Mouse (Mus musculus) B cell, adult 2 months (primary cell): ENCODE data around the gene Pnpla2.

Experiments
- DNase-seq, 2 experiments: peaks; one replicate each; pipeline ENCODE4 v3.0.0; 2022

Gene Pnpla2

DNA sequence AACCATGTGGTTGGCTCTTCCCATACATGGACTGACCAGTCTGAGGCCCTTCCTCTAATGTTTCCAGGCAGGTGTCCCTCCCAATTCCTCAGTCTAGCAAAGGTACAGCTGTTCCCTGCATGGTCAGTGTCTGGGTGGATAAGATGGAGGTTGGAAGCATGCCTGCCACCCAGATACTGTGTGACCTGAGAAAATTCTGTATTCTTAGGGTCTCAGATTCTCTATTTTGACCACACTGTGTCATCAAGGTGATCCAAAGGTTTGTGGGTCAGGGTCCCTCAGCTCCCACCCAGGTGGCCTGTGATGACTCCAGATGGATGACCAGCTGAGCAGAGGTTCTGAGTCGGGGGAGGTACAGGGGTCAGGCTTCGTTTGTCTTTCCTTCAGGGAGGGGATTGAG, 30.2 kb downstream of the Pnpla2 start:
- DNase-seq = no peak

DNA sequence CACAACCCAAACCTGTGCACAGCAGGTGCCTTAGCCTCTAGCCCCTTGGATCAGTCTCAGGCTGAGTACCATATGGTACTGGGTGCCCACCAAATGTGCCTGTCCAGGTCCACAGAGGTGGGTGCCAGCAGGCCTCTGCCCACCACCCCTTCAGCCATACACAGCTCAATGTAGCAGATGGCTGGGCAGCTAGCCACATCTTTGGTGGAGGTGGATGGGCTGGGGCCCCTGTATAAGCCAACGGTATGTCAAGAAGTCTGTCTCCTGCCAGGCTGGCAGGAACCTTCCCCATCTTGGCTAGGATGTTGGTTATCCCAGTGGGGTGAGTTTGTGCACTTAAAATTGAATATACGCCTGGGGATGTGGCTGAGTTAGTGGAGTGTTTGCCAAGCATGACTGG, 30.6 kb downstream of the Pnpla2 start:
- DNase-seq = no peak

DNA sequence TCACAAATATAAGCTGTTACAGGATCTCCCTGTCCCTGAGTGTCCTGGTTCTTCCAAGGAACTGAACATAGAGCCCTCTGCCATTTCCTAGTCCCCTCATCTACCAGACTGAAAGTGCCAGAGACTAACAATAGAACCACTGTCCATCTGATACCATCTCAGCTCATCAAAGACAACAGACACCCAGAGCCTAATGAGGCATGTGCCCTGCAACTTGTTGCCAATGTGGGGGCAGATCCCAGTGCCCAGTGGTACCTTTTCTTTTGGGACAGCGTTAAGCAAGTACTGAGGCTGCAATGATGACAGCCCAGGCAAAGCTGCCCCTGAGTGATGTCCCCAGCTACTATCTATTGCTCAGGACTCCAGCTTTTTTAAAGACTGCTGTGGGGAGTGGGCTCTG, 31.2 kb downstream of the Pnpla2 start:
- DNase-seq = no peak

DNA sequence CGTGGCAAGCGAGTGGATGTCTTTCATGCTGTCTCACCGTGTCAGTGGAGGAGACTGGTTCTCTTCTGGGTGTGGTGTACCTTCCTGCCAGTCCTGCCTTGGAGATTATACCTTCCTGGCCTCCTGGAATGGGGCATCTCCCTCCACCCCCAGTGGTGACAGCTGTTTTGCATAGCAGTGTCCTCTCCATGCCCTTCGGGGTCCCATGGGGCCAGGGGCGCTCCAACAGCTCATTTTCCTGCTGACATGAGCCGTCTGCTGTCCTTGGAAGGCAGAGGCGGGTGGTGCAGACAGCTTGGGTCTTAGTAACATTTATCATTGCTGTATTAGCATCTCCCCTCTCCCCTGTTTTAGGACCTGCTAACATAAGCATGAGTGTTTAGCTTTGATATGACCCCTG, 32.1 kb downstream of the Pnpla2 start:
- DNase-seq = no peak

DNA sequence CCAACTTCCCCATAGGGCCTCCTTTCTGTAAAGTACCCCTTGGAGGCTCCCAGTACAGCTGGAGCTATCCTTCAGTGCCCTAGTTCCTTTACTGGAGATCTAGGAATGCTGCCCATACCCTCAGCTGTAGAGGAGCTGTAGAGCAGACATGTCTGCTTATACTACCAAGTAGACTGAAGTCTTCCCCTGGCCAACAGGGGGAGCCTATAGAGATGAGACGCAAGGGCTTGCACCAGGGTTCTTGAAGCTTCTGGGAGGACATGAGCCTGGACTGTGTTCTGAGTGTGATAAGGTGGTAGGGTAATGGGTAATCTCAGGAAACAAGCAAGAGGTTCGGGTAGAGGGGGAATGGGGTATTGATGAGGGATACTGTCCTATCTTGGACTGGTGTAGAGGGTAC, 36.2 kb downstream of the Pnpla2 start:
- peak in 1 of 2 experiments; percentile 19 for DNase-seq

DNA sequence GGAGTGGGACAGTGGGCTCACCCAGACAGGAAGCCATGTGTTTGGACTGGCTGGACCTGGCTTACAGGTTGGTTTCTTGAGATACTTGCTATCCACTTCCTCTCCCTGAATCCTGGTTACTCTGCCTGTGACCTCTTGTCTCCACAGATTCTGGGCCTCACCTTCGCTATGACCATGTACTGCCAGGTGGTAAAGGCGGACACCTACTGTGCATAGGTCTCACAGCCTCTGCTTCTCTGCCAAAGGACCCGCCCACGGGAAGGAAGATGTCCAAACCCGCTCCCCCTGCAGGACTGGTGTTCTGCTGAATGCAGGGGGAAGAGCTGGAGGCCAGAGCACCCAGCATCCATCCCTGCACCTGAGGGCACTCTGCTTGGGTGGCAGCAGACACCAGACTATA, 37.7 kb downstream of the Pnpla2 start:
- DNase-seq = no peak

DNA sequence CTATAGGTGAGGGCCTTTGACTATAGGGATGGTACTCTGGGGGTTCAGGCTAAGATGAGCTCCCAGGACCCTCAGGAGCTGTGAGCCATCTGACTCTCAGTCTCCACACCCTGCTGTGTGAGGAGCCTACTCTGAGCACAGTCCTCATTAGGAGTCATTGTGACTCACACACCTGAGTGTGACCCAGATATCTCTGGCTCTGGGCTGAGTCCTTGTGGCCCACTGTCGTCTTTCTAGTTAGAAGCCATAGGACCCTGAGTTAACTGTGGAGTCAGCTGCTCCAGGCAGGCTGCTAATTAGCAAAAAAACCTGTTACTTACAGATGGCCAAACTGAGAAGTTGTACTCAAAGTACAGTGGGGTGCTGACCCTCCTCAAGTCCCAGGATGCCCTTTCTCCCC, 38.7 kb downstream of the Pnpla2 start:
- DNase-seq = no peak

DNA sequence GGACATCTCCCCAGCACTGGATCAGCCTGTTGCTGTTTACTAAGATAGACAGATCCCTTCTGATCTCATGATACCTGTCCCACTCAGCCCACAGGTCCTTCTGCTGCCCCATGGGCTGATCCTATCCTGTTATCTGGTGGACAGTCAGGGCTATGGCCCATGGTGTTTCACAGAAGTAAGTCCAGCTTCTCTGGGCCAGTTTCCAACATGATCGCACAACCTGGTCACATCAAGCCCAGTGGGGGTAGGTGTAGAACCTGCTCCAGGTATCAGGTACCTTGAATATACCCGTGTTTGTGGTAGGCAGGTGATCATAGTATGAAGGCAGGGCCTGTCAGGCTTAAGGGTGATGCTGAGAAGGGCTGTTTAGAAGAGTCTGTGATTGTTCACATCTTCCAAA, 40.4 kb downstream of the Pnpla2 start:
- no peak for DNase-seq

DNA sequence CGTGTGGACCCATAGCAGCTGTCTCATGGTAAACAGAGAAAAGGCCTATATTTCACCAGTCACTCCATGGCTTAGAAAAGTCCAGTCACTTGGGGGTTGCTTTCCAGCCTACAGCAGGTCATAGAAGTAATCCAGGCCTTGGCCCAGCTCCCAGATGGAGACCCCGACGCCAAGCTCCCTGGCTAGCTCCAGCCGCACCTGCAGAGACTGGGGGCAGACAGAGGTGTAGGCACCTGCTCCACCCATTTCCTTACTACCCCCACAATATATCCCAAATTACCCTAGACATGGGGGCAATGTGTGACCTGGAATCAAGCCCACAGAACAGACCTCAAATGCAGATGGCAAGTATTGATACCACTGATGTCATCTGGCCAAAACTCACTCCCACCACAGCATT, 40.9 kb downstream of the Pnpla2 start:
- DNase-seq = no peak

DNA sequence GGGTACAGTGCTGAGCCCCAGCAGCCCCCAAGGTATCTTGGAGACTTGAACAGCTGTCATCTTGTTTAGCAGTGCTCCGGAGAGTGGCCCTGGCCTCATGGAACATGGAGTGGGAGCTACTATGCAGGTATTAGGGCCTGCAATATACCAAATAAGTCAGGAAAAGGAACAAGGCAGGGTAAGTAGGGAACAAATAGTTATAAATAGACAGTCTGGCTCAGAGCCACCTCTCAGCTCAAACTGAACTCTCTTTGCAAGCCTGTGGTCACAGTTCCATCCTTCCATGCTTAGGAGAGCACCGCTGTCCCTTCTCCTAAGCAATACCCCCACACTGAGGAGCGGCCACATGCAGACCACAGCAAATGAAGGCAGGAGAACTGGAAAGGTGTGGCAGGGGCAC, 42.6 kb downstream of the Pnpla2 start:
- DNase-seq = no peak

DNA sequence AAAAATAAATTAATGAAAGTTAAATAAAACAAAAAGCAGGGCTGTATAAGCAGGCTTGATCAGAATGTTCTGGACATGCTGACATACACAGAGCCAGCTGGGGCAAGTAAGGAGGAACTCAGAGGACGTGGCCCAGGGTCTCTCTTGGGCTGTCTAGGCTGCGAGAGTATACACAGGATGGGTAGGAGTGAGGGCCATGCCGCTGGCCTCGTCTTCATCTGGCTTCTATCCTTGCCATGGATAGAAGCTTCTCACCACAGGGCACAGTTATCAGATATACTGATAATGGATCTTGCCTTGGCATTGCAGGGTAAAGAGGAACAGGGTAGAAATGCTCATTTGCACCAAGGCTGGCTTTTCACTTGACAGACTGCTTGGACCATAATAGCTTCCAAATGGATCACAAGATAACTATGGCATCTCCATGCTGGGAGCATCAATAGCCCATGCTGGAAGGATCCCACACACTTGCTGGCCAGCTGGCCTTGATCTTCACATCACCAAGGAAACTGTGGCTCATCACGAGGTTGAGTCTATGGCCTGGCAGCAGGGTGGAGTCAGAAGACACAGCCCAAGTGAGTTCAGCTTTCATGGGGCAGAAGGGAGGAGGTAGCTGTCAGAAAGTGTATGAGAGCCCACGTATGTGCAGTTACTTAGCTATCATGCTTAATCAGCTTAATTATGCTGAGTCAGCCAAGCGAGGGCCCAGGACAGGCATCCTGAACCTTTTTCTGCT, 47.0 kb downstream of the Pnpla2 start:
- no peak for DNase-seq

DNA sequence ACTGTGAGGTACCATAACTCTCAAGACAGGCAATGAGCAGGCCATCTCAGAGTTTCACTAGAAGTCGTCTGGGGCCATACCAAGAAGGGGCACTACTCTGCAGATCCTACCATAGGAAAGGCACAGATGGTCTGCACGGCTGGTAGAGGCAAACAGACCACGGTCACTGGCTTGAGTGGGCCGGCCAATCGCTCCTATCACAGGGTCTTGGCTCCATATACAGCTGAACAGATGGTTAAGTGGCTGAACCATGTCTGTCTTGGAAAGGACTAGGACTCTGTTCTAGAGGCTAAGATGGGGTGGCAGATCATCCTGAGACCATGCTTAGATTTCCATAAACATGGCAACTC, 47.5 kb downstream of the Pnpla2 start:
- no peak for DNase-seq

DNA sequence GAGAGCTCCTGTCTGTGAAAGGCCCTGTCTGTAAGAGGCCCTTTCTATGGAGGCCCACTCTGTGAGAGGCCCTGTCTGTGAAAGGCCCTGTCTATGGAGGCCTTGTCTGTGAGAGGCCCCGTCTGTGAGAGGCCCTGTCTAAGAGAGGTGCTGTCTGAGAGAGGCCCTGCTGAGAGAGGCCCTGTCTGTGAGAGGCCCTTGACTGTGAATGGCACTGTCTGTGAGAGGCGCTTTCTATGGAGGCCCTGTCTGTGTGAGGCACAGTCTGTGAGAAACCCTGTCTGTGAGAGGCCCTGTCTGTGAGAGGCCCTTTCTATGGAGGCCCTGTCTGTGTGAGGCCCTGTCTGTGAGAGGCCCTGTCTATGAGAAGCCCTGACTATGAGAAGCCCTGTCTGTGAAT, 51.3 kb downstream of the Pnpla2 start:
- DNase-seq = no peak

DNA sequence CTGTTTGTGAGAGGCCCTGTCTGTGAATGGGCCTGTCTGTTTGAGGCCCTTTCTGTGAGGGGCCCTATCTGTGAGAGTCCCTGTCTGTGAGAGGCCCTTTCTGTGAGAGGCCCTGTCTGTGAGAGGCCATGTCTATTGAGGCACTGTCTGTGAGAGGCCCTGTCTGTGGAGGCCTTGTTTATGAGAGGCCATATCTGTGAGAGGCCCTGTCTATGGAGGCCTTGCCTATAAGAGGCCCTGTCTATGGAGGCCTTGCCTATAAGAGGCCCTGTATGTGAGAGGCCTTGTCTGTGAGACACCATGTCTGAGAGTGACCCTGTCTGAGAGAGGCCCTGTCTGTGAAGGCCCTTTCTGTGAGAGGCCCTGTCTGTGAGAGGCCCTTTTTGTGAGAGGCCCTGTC, 53.2 kb downstream of the Pnpla2 start:
- no peak for DNase-seq

DNA sequence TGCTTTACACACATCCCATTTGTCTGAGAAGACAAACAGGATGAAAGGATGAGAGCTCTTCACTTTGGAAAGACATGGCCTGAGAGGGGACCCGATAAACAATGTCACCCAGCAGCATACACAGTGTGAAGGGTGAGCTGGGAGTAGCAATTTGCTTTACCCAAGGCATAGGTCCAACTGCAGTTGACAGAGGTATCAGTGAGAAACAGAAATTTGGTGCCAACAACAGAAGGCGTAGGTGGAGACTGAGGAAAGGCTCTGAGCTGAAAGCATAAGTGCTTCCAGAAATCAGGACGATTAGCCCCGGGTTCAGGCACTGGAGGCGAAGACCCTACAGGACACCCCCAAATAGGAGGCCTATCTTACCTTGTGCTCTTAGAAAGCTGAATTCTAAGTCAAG, 55.2 kb downstream of the Pnpla2 start:
- no peak for DNase-seq
